Mouse (Mus musculus): Measurements from ENCODE around the gene Tex21.

The Tex21 gene

DNA sequence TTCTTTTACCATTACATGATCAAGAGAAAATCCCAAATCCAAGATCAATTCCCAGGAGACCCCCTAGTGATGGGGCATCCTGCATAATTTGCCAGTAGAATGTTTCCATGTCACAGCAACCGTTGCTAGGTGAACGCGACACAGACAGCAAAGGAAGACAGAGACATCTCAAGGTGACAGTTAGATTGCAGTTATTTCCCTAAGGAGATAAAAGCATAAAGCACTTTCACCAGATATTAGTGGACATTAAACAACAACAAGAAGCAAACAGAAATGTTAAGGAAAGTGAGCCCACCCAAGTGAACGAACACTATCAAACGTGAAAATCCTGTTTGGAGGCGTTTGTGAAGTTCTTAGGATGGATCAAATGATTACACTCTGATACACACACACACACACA is at the start of gene Tex21:
TSS of gene Tex21 (minus strand) at position 101 of the 400 bp plus-strand sequence.
- DNase-seq (ENCODE audit: low read depth, low spot score): peak; percentile 8

GRCm38 (mm10) chr12:76293192-76293591 is 46.6 kb upstream of the Tex21 start:
- peak; percentile 53 for DNase-seq (ENCODE audit: low read depth, low spot score)

DNA sequence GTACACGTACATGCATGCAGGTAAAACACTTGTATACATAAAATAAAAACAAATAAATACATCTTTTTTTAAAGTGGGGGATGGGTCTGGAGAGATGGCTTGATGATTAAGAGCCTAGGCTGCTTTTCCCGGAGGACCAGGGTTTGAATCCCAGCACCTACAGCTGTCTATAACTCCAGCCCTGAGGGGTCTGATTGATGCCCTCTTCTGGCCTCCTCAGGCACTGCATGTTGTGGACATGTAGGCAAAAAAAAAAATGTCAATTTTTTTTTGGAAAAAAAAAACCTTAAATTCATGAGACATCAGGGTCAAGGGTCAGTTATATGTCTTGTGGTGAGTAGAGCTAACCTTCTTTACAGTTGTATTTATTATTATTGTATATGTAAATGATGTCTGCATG is 43.7 kb upstream of the Tex21 start:
- DNase-seq (ENCODE audit: low read depth, low spot score): no peak

GRCm38 (mm10) chr12:76289428-76289827 is 42.9 kb upstream of the Tex21 start:
- no peak for DNase-seq (ENCODE audit: low read depth, low spot score)

GRCm38 (mm10) chr12:76288494-76288893 is 41.9 kb upstream of the Tex21 start:
- no peak for DNase-seq (ENCODE audit: low read depth, low spot score)

- DNase-seq (ENCODE audit: low read depth, low spot score): no peak
Observed at GRCm38 (mm10) chr12:76287986-76288385, 41.4 kb upstream of the Tex21 start.

- no peak for DNase-seq (ENCODE audit: low read depth, low spot score)
Observed at GRCm38 (mm10) chr12:76285418-76285817, 38.9 kb upstream of the Tex21 start.

DNA sequence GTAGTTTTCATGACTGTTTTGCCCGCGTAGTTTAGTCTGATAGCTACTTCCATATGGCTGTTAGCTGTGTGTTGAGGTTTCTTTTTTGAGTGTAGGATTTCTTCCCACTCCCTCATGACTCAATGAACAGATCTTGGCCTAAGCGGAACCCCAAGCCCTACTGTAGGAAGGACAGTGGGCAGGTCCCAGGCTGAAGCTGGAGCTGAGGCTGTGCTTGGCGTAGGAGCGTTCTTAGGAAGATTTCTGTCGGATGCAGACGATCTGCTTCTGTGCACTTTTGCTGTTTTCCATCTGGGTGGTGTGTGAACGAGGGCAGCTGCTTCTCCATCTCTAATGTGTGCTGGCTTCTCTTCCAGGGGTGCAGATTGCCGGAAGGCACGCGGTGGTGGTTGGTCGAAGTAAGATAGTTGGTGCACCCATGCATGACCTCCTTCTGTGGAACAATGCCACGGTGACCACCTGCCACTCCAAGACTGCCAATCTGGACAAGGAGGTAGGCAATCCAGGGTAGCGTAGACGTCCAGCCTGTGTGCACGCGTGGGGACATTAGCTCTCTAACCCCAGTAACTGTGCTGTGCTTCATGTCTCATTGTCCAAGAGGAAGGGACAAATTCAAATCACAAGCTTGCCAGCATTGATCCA is 36.1 kb upstream of the Tex21 start:
- DNase-seq (ENCODE audit: low read depth, low spot score): no peak

DNA sequence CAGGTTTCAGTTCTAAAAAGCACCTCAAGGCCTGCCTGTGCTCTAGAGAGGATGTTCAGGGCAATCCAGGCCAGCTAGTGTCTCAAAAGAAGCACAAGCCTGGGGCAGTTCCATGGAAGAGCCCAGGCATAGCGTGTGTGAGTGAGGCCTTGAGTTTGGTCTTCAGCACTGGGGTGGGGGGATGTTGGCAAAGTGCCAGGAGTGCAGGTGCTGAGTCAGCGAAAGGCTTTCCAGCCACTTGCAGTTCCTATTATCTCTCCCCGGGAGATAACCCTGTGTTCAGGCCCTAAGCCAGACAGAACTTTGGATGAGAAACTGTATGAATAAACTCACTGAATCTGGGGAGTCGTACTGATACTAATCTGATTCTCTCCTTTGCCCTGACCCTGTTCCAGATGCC is 35.6 kb upstream of the Tex21 start:
- peak; percentile 15 for DNase-seq (ENCODE audit: low read depth, low spot score)

DNA sequence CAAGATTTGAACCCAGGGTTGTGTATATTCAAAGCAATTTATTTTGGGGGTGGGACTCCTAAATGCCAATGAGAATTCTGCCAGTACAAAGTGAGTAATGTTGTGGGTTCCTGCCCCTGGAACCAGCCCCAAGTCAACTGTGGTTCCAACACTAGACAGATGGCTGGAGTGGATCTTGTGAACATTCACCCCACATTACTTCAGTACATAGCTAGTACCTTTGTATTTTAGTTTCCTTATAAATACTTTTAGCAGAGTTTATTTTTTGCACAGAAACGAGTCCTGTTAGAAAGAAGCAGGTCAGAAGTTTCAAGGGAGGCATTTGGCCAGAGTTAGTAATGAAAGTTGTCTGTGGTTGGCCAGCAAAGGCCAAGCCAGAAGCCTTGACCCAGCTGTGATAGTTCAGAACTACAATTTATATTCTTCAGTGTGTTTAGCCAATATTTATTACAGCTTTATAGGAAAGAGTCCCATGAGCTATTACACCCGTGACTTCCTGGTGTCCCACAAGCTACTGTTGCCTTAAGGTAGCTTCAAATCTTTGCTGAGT is 34.6 kb upstream of the Tex21 start:
- no peak for DNase-seq (ENCODE audit: low read depth, low spot score)

- no peak for DNase-seq (ENCODE audit: low read depth, low spot score)
Observed at GRCm38 (mm10) chr12:76280556-76280955, 34.0 kb upstream of the Tex21 start.

DNA sequence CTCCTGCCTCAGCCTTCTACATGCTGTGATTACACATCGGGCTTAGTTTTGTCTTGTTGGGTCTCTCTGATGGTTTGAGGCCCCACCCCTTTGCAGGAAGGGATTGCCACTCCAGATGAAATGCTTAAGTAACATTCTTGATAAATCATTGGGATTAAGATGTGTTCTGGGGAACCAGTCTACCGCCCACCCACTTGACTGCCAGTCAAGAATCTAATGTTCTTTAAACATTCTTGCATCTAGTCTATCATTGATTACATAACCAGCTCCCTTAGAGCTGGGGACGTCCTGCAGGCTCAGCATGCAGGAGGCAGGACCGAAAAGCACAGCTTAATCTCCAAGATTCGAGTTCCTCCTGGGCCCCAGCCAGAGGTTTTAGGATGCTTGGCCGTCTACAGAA is 31.7 kb upstream of the Tex21 start:
- no peak for DNase-seq (ENCODE audit: low read depth, low spot score)

DNA sequence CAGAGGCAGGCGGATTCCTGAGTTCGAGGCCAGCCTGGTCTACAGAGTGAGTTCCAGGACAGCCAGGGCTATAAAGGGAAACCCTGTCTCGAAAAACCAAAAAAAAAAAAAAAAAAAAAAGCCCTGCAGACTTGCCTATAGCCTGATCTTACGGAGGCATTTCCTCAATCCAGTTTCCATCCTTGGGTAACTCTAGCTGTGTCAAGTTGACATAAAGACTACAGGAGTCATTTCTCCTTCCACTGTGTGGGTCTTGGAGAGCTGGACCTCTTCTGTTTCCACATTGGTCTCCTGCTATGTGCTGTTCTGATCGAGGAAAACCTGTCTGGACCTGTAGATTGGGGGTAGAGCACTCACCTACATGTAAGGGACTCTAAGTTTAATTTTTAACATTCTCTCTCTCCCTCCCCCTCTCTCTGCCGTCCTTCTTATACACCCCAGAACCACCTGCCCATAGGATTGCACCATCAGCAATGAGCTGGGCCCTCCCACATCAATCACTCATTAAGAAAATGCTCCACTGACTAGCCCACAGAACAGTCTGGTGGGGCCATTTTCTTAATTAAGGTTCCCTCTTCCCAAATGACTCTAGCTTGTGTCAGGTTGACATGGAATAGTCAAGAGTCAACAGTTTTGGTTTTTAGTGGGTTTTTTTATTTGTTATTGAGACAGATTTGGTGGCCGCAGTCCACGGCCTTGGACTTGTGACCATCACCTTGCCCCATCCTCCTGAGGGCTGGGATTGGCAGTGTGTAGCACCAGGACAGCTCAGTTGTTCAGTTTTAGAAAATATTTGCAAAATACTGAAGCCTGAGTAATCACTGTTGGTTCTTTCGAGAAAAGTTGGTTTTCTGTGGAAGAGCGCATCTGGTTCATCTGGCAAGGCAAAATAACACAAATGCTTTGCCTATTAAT is 26.3 kb upstream of the Tex21 start:
- no peak for DNase-seq (ENCODE audit: low read depth, low spot score)

- DNase-seq (ENCODE audit: low read depth, low spot score): no peak
Observed at GRCm38 (mm10) chr12:76271516-76271915, 25.0 kb upstream of the Tex21 start.

DNA sequence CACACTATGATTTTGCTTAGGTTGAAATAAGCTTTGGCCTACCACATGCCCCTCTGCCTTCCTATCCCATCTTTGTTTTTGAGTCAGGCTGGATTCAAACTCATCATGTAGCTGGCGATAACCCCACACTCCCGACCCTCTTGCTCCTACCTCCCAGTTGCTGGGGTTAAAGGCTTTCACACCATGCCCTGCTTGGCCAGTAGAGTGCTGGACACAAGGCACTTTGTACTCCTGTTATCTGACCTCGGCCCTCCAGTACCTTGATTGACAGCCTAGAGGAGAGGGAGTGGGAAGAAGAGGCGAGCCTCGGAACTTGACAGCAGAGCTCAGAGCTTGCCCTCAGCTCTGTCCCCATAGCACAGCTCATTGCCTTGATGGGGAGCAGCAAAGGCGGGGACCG is 22.6 kb upstream of the Tex21 start:
- no peak for DNase-seq (ENCODE audit: low read depth, low spot score)

GRCm38 (mm10) chr12:76268686-76269085 is 22.1 kb upstream of the Tex21 start:
- DNase-seq (ENCODE audit: low read depth, low spot score): no peak

- peak; percentile 61 for DNase-seq (ENCODE audit: low read depth, low spot score)
Observed at GRCm38 (mm10) chr12:76266875-76267274, 20.3 kb upstream of the Tex21 start.

- no peak for DNase-seq (ENCODE audit: low read depth, low spot score)
Observed at GRCm38 (mm10) chr12:76265001-76265400, 18.5 kb upstream of the Tex21 start.

DNA sequence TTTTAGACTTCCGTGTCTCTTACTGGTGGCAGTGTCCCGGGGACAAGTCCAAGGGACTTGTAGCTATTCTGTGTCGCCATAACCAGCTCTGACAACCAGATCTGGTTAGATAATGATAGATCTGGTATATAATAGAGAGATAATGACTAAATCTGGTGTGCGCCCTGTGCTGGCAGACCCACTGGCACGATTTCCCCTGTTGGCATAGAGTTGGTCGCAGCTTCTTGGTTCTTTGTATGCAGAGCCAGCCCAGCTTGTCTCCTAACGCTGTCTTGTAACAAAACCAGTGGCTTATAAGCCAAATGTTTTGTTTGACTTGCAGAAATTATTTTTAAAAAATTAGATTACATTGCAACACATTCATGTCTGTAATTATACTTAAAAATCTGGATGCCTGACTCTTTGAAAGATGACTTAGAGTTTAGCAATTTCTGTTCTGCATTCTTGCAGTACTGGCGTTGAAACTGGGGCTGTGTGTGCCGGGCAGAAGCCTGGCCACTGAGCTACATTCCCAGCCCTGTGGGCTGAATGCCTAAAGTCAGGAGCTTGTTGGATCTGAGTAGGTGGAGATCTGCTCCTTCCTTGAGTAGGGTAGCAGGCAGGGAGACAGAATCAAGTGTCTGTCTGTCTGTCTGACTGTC is 17.9 kb upstream of the Tex21 start:
- DNase-seq (ENCODE audit: low read depth, low spot score): no peak

DNA sequence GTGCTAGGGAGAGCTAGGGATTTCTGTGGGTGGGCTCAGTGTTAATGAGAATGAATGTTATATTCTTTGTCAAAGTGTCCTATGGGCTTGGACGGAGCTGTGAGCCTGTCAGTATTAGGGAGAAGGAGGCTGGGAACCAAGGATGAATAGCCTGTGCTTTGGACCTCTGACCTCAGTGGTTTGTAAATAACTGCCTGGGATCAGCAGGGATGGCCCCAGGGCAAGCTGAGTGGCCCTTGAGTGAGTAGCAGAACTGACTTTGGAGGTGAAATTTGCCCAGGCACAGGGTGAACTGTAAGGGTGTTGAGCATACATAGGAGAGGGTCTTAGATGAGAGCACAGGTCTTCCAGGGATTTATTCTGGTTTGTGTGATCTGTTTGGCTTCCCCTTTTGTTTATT is 17.3 kb upstream of the Tex21 start:
- no peak for DNase-seq (ENCODE audit: low read depth, low spot score)

GRCm38 (mm10) chr12:76262918-76263317 is 16.4 kb upstream of the Tex21 start:
- DNase-seq (ENCODE audit: low read depth, low spot score): no peak

DNA sequence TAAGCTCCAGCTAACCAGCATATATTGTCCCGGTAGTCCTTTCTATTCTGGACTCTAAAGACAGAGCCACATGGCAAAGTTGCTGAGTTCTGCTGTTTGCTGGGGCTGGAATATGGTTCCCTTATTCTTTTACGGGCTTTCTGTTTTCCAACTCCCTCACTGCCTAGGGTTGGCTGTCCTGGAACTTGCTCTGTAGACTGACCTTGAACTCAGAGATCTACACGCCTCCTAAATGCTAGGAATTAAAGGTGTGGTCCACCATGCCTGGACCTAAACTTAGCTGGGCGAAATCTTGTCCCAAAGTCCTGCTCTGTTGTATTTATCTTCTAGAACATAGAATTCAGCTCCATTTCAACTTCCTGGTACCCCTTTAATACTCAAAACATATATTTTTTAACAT is 15.0 kb upstream of the Tex21 start:
- no peak for DNase-seq (ENCODE audit: low read depth, low spot score)
